Mouse (Mus musculus) frontal cortex, postnatal 14 days (tissue): ENCODE measurements around the gene Sbno2.

Experiments
- DNase-seq, 2 experiments: peaks; one replicate each; pipeline ENCODE4 v3.0.0; 2022; ENCODE audit warnings: low spot score in 2 of 2

The Sbno2 gene

DNA sequence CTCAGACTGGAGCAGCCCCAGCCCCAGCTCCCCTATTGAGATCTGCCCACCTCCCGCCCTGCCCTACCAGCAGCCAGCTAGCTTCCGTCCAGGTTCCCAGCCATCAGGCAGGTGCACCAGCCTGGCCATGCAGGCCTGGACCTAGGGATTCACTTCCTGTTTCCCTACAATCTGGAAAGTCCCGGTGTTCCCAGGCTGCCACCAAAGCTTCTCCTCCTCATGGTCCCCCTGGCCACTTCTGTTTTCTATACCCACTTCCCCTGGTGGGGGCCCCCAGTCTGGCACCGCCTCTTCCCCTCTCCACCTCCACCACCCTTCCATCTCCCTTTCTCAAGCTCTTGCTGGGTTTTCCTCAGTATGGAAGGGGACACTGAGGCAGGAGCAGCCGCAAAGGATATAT is at the start of gene Sbno2:
Gene Sbno2, minus strand, starts transcription at position 112 of the 400 bp plus-strand sequence.
- no peak for DNase-seq

DNA sequence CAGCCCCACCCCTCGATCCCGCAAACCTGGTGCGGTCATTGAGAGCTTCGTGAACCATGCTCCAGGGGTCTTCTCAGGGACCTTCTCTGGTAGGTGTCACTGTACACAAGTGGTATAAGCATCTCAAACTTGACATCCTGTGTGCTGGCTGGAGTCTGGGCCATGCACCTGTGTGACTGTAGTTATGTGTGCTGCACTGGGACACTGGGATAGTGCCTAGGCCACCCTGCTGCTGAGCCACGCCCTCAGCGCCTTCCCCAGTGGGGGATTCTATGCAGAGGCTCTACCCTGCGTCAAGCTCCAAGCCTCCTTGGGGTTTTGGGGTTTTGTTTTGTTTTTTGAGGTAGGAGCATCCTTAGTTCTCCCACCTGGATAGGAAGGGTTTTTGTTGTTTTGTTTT is 49.0 kb upstream of the Sbno2 start:
- no peak for DNase-seq

DNA sequence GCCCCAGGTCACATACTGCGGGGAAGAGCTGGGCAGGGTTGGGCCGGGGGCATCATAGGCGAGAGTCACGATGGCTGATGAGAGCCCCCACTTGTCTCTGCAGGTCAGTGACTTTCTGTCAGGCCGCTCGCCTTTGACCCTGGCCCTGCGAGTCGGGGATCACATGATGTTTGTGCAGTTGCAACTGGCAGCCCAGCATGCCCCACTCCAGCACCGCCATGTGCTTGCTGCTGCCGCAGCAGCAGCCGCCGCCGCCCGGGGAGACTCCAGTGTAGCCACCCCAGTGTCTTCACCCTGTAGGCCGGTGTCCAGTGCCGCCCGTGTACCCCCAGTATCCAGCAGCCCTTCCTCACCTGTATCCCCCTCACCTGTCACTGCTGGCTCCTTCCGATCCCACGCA is 48.3 kb upstream of the Sbno2 start:
- peak in 1 of 2 experiments; percentile 5 for DNase-seq

DNA sequence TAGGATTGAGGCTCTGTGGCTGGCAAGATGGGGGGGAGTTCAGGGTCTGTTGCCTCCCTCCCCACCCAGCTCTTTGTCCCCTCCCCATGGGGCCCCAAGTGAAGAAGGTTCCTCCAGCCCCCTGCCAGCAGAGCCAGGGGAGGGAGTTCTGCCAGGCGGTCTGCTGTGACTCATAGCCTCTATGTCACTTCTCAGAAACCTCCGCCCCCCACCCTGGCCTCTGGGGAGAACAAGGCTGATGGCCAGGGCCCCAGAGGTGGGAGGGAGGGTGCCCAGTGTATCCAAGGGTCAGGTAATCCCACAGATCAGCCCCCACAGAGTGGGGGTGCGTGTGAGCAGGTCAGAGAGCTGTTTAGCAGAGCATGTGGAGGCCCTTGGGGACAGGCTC is 47.5 kb upstream of the Sbno2 start:
- DNase-seq = peak in 1 of 2 experiments; percentile 13

DNA sequence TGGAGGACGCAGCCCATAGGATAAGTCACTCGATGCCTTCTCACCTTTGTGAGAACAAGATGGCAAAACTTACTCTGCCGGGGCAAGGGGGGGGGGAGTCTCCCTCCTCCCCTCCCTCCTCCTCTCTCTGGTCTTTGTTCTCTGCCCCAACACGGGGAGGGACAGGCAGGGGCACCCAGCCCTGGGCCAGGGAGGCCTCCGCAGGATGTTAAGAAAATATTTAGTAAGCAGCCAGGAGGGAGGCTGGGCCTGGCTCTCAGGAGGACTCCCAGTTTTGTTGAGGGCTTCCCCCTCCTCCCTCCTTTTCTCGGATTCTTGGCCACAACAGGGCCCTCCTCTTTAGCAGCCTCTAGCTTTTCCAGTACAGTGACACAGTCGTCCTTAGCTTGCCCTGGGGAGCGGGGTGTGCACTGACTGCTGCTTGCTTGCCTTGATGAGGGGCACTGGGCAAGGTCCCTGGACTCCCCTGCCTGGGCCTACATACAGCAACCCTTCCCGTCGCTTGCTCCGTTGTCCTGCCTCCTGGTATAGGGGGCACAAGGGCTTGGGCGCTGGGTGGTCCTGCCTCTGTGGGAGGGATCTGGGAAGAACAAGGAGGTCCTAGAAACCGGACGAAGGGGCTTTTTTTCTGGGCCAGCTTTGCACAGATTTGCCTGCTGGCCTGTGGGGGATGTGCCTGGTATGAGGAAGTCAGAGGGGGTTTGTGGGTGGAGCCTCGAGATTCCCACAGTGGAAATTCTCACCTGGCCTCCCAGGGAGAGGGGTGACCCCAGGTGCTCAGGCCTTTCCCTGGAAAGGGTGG is 46.9 kb upstream of the Sbno2 start:
- no peak for DNase-seq

DNA sequence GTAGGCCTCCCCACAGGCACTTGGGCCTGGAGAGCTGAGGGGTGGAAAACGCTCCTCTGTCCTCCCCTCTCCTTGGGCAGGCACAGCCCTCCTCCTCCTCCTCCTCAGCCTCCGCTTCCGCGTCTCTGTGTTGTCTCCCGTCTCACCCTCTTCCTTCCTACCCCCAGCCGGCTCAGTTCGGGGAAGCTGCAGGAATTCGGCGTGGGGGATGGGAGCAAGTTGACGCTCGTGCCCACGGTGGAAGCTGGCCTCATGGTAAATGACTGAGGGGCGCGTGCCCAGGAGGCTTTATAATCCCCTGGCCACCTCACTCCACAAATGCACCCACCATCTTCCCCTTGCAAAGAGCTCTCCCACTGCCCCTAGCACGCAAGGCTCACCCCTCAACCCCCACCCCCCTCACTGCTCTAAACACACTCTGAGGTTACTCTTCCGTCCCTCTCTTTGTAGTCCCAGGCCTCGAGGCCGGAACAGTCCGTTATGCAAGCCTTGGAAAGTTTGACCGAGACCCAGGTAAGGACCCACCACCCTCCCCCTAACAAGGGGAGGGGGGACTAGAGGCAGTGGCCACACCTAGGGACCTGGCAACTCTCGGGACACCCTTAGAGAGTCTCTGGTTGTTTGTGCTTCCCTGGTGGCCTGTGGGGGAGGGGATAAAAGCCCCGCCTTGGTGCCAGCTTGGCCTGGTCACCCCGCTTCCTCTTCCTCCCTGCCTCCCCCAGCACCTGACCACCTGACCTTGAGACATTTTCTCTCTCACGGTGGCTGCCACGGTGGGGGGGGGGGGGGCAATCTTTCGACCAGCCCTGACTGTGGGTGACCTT is 46.1 kb upstream of the Sbno2 start:
- DNase-seq = no peak

DNA sequence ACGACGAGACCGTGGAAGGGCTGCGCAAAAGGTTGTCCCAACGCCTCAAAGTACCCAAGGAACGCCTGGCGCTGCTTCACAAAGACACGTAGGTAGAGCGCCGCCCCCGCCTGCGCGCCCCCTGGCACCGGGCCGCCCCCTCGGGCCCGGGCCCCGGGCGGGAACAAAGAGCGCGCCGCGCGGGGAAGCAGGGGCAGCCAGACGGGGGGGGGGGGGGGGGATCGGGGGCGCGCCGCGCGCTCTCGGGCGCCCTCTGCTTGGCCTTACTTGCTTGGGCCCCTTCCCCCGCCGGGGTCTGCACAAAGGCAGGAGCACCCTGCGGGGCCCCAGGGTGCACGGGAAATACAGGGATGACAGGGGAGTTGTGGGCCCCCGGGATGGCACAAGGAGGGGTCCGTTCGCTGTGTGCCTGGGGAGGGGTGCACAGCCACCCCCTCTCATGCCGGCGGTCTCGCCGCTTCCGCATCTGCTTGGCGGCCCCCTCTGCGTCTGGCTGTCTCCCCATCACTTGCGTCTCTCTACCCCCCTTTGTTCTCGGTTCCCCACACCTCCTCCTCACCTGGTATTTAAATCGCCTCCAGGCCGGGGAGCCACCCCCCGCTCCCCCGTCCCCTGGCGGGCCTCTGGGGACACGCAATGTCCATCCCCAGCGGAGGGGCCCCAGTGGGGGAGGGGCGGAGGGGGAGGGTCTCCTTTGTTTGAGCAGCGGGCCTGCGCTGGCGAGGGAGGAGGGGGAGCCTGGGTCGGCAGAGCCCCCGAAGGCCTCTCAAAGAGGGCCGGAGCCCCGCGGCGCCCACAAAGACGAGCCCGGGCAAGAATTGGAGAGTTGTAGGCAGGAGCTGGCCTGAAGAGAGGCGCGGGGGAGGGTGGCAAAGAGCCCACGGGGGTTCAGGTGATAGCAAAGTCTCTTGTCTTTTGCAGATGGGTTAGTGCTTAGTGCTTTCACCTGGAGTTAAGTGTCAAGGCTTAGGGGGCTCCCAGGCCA is 45.1 kb upstream of the Sbno2 start:
- DNase-seq = no peak

DNA sequence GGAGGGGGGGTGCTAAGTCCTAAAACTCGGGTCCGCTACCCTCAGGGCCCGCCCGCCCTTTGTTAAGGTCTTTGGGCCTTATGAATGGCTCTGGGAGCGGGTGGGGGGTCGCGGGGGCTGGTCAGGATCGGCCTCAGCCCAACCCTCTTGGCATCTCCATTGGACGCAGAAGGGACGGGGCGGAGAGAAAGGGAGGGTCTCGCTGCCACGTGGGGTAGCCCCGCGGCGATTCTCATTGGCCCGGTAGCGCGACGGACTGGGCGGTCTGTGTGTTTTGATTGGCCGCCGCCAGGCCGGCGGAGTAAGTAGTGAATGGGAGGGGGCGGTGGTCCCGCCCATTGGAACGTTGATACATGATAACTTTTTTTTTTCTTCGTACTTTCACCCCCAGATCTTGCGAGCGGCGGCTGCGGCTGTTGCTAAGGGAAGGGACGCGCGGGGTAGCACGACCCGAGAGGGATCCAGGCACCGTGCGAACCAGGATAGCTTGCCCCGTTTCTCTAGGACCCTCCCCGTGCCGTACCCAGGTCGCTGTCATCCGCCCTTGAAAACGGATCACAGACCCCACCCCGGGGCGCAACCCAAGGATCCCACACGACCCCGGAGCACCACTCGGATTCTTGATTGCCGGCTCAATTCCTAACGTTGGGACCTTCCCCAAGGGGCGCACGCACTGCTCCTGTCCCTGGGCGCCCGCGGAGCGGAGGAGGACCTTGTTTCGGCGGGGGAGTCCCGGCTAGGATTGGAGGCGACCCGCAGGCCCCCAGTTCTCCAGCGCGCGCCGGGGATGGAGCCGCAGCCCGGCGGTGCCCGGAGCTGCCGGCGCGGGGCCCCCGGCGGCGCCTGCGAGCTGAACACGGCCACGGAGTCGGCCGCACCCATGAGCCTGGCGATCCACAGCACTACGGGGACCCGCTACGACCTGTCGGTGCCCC is 44.2 kb upstream of the Sbno2 start:
- peak; percentile 98 for DNase-seq

DNA sequence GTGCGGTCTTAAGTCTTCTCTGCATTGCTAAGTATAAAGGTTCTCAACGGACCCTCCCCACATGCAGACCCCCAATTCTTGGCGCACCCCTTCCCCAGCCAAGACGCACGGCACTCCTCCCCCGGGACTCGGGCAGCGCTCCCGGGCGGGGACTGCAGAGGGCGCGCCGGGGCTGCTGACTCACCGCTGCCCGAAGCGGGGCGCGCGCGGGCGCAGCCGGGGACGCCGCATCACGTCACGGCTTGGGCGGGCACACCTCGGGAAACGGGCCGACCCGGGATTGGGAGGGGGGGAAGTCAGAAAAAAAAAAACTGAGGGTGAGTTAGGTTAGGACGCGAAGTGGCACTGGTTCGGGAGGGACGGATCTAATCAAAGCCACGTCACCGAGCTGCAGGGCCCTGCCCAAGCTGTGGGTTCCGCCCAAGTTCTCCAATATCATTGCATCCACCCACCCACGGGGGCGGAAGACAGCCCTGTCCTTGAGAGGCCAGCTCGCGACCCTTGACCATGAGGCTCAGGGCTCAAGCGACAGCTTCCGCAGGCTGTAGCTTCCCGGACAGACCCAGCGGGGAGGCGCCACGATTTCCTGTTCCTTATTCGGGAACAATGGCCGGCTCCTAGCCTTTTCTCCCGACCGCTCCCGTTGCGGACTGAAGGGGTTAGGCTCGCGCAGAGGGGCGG is 43.4 kb upstream of the Sbno2 start:
- peak; percentile 90 for DNase-seq

DNA sequence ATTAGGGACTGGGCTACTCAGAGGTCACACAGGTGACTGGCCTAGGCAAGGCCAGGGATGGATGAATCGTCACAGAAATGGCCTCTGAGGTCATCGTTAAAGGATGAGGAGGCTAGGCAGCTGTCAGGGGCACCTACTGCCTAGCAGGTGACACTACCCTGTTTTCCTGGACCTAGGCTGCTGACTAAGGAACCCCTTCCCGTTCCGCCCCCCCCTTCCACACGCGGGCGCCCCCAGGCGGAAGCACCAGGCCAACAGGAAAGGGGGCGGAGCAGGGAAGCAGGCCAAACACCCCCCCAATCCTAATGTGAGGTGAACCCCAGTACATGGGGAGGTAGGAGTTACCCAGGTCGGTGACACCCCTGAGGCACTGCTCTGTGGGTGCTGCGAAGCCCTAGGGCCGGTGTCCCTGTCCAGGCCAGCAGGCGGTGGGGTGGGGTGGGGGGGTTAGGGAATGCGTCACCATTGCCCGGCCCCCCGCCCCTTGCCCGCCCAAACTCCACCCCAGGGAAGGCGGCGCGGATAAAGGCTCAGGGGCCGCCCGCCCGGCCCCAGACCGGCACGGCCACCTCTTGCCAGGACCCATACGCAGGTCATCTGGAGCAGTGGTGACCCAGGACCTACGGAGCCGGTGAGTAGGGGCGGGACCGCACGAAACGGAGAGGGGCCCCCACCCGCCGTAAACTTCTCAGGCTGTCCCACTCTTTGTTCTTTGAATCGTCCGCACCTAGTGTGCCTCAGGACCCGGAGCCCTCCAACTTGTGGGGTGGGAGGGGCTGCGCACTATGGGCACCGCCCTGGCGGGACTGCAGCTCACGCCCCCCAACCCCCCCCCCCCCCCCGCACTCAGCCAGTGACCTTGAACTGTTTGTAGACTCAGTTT is 42.6 kb upstream of the Sbno2 start, which contains the start of gene Midn:
Gene Midn, plus strand, starts transcription at position 554 of the 883 bp plus-strand sequence.
- DNase-seq = peak in 1 of 2 experiments; percentile 70

DNA sequence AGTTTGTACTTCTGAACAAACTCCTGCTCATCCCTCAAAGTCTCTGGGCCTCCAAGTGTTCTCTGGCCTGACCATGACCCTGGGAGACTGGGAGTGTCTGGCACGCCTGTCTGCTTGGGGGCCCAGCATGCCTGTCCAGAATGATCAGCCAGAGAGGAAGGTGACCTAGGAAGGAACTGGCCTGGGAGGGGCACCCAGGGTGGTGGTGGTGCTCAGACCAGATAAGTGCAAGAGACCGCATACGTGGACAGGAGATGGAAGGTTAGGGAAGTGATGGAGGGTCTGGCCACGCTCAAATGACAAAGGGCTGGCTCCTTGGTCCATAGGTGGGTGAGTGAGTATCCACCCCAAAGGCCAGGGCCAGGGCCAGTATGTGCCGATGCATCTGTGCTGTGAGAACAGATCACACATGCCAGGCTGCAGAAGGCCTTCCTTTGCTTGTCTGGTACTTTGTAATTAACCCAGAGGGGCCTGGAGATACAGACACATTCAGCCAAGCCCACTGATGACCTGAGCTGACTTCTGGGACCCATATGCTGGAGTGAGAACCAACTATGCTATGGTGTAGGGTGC is 41.9 kb upstream of the Sbno2 start:
- no peak for DNase-seq

DNA sequence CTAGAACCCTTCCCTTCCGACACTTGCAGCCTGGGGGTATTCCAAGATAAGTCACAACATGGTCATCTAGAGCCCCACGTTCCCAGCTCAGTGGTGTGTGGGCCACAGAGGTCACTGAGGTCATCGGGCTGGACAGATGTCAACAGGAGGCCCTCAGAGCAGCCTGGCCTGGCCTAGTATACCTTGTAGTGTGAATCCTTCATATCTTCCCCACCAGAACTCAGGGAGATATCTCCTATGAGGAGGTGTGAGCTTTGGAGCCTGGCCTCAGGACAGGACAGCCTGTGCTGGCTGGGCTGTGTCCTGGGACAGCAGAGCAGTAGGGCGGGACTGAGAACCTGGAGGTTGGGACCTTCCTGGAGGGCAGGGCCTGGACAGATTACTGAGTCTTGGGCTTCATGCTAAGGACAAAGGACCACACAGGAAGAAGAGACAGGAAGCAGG is 41.2 kb upstream of the Sbno2 start:
- DNase-seq = no peak

DNA sequence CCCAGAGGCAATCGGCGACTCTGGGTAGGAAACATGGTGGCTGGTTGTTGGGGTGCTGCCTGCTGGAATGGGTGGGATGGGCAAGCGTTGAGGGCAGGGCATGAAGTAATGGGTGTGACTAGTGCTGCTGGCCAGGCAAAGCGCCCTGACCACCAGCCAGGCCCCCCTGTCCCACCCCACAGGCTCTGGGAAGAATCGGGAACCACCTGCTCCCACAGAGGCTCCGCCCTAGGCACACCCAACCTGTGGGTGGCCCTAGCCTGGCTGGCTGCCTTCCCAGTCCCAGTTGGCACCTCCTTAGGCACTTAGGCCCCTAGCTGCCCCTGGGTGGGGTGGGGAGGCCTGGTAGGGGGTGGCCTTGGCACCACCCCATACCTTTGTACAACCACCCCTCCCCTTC is 40.5 kb upstream of the Sbno2 start:
- DNase-seq = no peak

DNA sequence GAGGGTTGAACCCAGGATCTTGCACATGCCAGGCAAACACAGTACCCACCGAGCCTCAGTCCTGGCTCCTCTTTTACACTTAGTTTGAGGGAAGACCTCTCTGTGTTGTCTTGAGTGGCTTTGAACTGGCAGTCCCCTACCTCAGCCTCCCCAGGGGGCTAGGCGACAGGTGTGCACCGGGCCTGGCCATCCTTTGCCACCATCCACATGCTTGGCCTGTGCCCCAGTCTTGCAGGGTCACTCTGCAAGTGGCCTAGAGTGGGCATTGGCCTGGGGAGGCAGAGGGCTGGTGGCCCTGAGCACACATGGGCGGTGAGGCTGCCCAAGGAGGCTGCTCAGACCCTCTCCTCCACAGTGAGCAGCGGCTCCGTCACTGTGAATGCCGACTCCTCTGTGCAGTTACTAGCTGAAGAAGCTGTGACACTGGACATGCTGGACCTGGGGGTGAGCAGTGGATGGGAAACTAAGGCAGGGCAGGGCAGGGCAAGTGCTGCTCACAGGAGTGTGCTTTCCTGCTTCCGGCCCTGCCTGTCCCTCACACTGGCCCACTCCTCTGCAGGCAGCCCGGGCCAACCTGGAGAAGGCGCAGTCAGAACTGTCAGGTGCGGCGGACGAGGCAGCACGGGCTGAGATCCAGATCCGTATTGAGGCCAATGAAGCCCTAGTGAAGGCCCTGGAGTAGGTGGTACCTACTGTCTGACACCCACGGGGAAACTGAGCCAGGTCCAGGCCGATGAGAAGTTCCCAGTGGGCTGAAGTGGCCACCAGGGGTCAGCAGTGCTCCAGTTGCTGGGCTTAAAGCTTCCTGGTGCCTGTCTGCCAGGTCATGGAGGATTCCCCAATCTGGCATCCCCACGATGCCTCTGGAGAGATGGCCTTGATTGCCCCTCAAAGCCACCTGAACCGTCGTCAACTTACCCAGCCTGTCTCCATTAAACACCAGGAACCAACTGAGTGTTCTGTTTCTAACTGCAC is 39.8 kb upstream of the Sbno2 start:
- DNase-seq = peak in 1 of 2 experiments; percentile 69

DNA sequence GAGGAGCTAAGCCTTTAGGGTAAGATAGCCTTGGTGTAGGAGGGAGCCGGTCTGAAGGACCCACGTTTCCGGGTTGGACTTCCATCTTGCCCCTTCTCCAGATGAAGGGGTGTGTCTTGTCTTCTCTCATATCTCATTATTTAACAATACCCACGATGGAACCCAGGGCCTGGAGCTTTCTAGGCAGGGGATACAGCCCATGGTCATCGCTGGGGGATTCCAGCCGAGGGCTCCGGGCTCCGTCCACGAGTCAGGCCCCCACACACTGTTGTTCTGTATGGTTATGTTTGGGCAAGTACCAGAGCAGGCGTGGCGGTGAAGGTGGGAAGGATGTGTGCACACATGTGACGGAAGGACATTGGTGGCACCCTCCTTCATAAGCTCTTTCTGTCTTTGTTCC is 38.8 kb upstream of the Sbno2 start:
- no peak for DNase-seq

DNA sequence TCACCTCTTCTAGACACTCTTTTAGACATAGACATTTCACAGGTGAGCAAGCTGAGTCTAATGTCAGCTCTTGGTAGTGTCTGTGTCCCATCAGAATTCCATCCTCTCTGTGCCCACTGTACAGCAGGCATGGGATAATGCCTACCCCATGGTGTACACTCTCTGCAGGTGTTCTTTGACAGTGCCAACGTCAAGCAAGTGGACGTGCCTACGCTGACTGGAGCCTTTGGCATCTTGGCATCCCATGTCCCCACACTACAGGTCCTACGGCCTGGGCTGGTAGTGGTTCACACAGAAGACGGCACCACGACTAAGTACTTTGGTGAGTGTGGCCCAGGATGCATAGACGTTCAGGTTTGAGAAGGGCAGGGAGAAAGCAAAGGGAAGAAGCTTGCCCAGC is 38.3 kb upstream of the Sbno2 start:
- DNase-seq = no peak

DNA sequence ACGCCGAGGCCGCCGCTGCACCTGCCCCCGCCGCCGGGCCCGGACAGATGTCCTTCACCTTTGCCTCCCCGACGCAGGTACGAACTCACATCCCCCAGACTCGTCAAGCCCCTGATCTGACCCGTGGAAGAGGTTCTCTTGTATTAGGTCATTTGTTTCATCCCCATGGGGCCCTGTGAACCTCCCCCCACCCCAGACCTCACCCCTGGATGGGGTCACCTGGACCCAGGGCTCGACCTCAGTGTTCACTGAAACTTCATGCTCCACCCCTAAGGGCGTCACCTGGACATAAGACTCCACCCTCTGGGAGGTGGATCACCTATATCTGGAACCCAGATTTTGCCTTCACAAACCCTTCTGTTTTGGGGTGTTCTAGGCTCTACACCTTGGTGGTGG is 37.2 kb upstream of the Sbno2 start:
- no peak for DNase-seq
